Mouse (Mus musculus) layer of hippocampus, postnatal 25 days (tissue): ENCODE results near the gene Esyt1. TPM values are rescaled to one million over a fixed set of nuclear protein-coding genes. Genes with fewer than 3 reads are reported as not detected.
A peak's percentile ranks its signal among the peaks of the same experiment; 100 is the strongest.

Experiments
- DNase-seq, 2 experiments: peaks; one replicate each; pipeline ENCODE4 v3.0.0; 2022; ENCODE audit warnings: mixed read lengths in 2 of 2, low spot score in 1 of 2; ENCODE audit errors: extremely low spot score in 1 of 2
- total RNA-seq, 2 experiments: library from RNA; stranded (reverse); gene quantifications; 2 replicates each; pipeline ENCODE4 v1.2.3; 2021

Esyt1 gene
- total RNA-seq, 2 experiments from 2014 or later = 4.6 to 5.0 TPM

DNA sequence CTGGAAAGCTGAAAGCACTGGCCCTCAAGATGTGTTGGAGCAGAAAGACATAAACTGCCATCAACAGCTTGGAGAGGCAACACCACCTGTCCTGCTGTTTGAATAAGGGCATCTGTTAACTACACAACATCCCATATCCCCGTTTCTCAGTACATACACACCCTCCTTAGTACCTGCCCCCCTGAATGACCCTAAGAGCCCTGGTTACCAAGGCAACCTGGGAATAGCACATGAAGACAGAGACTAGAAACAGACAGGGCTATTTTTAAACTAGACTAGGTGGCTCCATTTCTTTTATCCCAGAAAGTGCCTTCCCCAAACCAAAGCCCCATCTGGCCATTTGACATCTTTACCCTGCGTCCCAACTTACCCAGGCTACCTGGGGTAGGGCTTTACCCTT lies 17.4 kb upstream of the Esyt1 start:
- no peak for DNase-seq

- no peak for DNase-seq
Measured at GRCm38 (mm10) chr10:128538340-128538870, 12.7 kb upstream of the Esyt1 start.

- peak; percentile 69 to 83 for DNase-seq
Measured at GRCm38 (mm10) chr10:128536266-128536940, 10.7 kb upstream of the Esyt1 start.

GRCm38 (mm10) chr10:128535624-128536265 lies 10.1 kb upstream of the Esyt1 start:
- DNase-seq = no peak

DNA sequence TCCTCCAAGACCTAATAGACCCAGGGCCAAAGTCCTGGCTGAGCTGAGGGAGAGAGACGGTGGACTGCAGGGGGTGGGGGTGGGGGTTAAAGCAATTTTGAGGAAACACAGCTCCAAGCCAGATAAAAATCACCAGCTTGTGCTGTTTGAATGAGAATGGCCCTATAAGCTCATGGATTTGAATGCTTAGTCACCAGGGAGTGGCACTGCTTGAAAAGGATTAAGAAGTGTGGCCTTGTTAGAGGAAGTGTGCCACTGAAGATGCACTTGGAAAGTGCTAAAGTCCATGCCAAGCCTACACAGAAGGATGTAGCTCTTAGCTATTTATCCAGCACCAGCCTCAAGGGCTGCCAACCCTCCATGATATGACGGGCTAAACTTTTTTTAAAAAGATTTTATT lies 9.5 kb upstream of the Esyt1 start:
- DNase-seq = no peak

DNA sequence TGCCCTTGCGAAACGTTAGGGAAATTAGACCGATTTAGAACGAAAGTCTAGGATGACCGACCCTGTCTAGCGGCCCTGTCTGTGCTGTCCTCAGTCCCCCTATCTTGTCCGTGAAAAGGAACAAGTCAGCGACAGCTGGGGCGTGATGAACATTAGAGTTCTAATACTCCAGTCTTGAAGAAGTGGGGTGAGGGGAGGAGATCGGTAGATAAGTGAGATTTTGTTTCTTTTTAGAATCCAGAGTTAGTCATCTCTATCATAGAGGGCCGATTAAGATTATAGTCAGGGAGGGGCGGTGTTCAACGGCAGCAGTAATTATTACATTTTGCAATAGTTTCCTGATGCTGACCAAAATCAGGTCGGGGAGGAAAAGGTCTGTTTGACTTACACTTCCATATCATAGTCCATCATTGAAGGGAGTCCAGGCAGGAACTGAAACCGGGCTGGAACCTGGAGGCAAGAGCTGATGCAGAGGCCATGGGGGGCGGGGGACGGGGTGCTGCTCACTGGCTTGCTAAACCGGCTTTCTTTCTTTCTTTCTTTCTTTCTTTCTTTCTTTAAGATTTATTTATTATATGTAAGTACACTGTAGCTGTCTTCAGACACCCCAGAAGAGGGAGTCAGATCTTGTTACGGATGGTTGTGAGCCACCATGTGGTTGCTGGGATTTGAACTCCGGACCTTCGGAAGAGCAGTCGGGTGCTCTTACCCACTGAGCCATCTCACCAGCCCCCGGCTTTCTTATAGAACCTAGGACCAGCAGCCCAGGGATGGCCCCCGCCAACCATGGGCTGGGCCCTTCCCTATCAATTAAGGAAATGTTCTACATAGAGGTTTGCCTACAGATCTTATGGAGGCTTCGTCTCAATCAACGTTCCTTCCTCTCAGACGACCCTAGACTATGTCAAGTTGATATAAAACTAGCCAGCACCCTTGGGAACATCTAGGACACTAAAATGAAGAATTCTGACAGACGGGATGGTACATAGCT lies 990 bp upstream of the Esyt1 start:
- DNase-seq = no peak

DNA sequence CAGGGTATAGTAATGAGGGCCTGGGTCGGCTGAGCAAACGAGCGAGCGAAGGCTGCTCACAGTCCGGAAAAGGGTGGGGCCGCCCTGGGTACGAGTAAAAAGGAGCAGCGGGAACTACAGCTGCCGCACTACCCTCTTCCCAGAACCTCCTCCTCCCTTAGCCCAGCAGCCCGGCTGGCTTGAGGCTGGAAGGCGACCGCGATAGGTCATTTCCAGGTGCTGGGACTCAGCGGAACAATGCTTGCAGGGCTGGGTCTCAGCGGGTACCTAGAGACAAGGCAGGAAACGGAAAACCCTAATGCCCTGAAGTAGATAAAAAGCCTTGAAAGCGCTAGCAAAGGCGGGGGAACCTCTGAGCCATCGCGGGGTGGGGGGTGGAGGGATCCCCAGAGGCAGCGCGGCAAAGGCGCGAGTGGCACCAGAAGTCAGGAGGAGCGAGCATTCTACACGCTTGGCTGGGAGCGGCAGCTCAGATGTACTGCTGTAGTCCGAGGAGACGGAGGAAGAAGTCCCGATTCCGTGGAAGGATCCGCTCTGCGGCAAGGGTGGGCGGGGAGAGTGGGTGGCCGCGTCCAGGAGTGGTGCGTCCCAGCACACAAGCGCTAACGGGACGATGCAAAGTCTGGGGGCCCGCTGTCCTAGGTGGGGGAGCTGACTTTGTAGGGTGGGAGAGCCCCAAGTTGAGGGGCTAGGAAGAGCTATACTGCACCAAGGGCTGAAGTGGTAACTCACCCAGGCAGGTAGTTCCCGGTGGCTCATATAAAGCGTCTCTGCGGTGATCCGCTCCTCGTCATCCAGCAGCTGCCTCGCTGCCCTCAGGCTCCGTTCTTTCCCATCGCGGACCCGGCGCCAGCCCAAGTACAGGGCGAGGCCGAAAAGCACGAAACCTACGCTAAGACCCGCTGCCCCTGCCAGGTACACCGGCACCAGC lies 674 bp downstream of the Esyt1 start:
- DNase-seq = no peak

- no peak for DNase-seq
Measured at GRCm38 (mm10) chr10:128524111-128524731, 1.4 kb downstream of the Esyt1 start.

DNA sequence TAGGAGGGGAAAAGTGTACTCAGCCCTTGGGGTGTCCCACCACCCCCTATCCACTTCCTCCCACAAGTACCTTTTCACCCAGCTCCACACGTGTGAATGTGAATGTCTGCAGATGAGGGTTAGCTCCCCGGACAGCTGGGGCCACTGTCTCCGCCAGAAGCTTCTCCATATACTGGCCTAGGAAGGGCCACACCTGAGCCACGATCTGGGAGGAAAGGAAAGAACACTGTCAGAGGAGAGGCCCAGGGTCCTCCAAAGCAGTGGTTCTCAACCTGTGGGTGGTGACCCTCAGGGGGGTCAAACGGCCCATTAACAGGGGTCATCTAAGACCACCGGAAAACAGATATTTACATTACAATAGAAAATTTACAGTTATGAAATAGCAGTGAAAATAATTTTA lies 3.3 kb downstream of the Esyt1 start:
- DNase-seq = no peak

- no peak for DNase-seq
Measured at GRCm38 (mm10) chr10:128520591-128520990, 5.1 kb downstream of the Esyt1 start.

GRCm38 (mm10) chr10:128518833-128519232 lies 6.8 kb downstream of the Esyt1 start:
- DNase-seq = peak in 1 of 2 experiments; percentile 52

- DNase-seq = no peak
Measured at GRCm38 (mm10) chr10:128516677-128517076, 9.0 kb downstream of the Esyt1 start.

- DNase-seq = no peak
Measured at GRCm38 (mm10) chr10:128516029-128516428, 9.6 kb downstream of the Esyt1 start.

DNA sequence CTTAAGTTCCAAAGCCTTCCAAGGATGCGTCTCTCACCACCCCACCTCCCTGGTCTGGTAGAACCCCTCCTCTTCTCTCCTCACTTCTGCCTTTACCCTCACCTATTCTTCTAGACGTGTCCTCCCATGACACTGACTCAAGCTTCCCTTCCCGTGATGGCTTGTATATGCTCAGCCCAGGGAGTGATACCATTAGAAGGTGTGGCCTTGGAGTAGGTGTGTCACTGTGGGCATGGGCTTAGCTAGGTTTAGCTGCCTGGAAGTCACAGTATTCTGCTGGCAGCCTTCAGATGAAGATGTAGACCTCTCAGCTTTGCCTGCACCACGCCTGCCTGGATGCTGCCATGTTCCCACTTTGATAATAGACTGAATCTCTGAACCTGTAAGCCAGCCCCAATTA lies 10.6 kb downstream of the Esyt1 start:
- DNase-seq = no peak

DNA sequence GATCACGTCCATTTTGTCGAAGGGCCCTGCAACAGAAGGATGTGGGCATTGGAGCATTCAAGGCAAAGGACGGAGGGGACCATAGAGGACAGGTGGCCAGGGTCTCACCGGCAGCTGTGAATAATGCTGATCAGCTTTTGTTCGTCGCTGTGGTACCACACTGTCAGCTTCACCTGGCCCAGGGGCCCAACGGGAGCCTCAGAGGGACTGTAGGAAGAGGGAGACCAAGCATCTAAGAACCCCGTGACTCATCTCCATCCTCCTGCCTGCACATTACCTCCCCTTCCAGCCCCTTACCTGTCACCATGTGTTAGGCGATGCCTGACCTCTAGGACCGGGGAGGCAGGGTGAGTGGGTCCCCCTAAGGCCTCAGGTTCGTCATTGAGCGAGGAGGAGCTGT lies 13.9 kb downstream of the Esyt1 start:
- DNase-seq = no peak

DNA sequence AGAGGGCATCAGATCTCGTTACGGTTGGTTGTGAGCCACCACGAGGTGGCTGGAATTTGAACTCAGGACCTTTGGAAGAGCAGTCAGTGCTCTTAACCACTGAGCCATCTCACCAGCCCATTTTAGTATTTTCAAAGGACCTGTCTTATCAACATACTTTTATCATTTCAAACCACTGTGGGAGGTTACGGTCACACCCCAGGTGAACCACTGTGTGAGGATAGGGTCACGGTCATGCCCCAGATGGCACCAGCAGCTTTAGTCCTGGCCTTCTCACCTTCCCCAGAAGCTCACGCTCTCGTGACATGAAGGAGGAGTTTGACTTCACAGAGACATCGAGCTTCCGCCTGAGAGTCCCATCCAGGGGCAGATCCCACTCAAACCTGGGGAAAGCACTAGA lies 14.5 kb downstream of the Esyt1 start:
- no peak for DNase-seq

- no peak for DNase-seq
Measured at GRCm38 (mm10) chr10:128510301-128510700, 15.4 kb downstream of the Esyt1 start.

DNA sequence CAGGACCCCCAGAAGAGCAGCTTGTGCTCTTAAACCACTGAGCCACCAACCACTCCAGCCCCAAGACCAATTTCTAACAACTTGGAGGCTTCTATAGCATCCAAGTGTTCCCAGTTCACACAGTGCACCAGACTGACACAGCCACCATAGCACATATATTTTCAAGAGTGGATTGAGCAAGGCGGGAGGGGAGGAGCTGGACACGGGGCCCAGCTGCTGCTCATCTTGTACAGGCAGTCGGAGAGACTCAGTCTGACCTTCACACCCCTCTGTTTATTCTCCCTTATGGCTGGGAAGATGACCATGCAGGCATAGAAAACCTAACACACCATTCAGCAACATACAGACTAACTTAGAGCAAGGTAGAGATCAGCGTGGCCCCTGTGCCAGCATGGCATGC lies 15.8 kb downstream of the Esyt1 start:
- no peak for DNase-seq

GRCm38 (mm10) chr10:128509203-128509602 lies 16.5 kb downstream of the Esyt1 start:
- no peak for DNase-seq
